Mouse (Mus musculus): ENCODE data around the gene Rinl. TPM values are rescaled to one million over a fixed set of nuclear protein-coding genes. Genes with fewer than 3 reads are reported as not detected.

Gene Rinl
- total RNA-seq, 4 experiments from 2014 or later, result 0.27 to 0.70 (median 0.56) TPM; not detected in 1

DNA sequence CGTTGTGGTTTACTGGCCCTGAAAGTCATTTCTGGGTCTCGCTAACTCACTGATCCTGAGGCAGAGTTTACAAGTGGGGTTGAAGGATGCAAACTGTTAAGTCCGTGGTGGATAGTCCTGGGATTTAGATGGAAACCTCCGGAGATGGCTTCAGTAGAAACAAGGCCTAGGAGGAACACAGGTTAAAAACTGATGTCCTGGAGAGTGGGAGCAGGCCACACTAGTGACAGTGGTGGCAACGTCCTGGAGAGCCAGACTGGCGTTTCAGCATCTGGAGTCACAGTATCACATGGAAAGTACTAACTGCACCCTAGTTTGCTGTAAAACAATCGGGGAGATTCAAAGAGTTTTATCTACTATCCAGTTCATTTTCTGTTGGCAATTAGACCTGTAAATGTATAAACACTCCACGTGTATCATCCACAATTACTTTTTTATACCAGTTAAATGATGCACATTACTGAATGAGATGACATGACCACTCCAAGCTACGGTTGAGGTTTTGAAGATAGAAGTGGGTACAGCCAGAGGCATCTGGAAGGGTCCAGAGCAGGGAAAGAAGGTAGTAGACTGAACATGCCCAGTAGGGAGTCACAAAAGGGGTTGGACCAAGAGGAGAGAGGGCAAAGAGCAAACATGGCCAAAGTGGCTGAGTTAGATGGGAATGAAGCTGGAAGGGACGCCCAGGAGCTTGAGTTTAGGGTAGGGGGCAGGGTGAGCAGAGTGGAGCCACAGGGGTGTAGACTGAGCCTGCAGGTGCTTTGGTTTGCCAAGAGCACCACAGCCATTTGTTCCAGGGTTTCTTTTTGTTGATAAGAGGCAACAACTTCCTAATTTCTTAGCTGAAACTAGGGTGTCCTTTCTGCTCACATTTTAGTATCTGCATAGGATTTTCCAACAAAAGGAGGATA lies 34.5 kb downstream of the Rinl start:
- no peak for DNase-seq (ENCODE audit: low spot score in 2 of 2)

- no peak for DNase-seq (ENCODE audit: low spot score in 2 of 2)
Measured at GRCm38 (mm10) chr7:28823932-28824331, 35.2 kb downstream of the Rinl start.

GRCm38 (mm10) chr7:28824941-28825685 lies 36.3 kb downstream of the Rinl start, which contains the start of gene Ech1:
Ech1 (plus strand) TSS chr7:28825217.
- DNase-seq (ENCODE audit: low spot score in 2 of 2), result peak; percentile 84 to 89

DNA sequence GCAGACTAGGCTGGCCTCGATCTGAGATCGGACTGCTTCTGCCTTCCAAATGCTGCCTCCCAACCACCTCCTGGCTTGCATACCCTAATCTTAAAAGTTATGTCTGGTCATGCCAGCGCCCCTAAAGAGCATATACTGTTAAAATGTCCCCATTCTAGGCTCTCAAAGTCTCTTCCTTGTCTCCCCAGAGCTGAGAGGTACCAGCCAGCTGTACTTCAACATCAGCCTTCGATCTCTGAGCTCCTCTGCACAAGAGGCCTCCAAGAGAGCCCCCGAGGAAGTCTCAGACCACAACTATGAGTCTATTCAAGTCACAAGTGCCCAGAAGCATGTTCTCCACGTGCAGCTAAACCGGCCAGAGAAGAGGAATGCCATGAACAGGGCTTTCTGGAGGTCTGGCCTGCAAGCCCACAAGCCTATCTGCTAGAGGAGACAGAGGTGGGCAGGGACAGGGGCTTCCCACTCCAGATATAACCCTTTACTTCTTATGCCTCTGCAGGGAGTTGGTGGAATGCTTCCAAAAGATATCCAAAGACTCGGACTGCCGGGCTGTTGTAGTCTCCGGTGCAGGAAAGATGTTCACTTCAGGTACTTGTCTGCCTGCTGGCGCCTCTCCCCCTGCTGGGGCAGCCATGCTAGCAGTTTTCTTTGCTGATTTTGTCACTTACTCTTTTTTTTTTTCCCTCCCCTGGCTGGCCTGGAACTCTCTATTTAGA lies 37.1 kb downstream of the Rinl start:
- no peak for DNase-seq (ENCODE audit: low spot score in 2 of 2)

- DNase-seq (ENCODE audit: low spot score in 2 of 2), result no peak
Measured at GRCm38 (mm10) chr7:28826402-28826772, 37.6 kb downstream of the Rinl start.

GRCm38 (mm10) chr7:28827338-28827737 lies 38.6 kb downstream of the Rinl start:
- no peak for DNase-seq (ENCODE audit: low spot score in 2 of 2)

DNA sequence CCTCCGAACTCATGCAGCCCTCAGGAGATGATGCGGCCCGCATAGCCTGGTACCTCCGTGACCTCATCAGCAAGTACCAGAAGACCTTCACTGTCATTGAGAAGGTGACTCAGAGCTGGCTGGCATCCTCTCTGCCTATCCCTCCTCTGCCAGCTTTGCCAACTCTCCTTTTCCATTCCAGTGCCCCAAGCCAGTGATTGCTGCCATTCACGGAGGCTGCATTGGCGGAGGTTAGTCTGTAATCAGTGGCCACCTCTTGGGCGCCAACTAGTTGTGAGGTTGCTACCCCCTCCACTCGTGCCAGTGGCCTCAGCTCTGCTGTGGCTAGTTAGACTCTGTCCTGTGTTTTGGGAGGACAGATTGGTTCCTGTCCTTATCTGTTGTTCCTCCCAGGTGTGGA lies 41.1 kb downstream of the Rinl start:
- no peak for DNase-seq (ENCODE audit: low spot score in 2 of 2)

DNA sequence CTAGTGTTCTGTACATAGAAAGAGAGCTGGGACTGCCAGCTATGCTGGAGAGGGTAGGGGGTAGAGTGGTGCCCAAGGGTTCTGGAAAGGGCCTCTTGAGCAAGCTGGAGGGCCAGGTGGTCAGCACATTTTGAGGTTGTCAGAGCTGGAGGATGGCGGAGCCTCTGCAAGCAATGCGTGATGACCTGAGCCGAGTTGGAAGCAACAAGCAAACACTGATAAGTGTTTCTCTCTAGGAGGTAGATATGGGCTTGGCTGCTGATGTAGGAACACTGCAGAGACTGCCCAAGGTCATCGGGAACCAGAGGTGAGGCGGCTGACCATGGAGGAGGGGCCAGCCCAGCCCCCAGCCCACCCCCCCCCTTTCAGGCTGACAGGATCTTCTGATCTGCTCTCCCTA lies 42.2 kb downstream of the Rinl start:
- DNase-seq (ENCODE audit: low spot score in 2 of 2), result no peak

DNA sequence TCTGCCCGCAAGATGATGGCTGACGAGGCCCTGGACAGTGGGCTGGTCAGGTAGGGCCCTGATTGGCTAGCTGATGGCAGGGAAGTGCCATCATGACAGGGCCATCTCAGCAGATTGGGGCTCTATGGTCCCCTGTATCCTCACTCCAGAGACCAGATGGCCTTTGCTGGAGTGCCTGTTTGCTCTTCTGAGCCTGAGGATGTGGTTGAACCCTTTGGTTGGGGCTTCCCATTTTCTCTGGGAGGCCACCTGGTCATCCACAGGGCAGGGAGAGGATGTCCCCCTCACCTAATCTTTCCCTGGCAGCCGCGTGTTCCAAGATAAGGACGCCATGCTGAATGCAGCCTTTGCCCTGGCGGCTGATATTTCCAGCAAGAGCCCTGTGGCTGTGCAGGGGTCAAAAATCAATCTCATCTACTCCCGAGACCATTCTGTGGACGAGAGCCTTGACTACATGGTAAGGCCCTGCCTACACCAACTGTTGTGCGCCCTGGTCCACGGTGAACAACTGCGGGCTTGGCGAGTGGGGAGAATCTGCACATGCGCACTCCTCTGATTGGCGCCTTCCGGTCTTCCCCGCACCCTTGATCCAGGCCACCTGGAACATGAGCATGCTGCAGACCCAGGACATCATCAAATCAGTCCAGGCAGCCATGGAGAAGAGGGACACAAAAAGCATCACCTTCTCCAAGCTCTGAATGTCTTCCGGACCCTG lies 42.8 kb downstream of the Rinl start:
- DNase-seq (ENCODE audit: low spot score in 2 of 2), result no peak

DNA sequence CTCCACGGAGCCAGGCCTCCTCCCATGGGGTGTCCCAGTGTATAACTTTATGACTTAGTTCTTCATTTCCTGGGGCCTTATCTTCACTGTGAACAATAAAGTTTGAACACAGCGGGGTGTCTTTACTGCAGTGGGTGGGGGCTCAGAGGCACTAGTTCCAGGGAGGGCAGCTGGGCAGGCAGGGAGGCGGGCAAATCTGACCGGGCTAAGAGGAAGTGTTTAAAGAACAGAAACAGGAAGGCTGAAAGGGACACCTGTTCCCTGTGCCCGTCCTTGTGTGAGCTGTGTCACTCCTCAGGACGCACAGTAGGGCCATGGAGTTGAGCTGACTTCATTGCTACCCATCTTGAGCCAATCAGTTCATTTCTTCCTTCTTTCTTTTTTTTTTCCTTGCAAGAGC lies 43.4 kb downstream of the Rinl start:
- DNase-seq (ENCODE audit: low spot score in 2 of 2), result no peak

- DNase-seq (ENCODE audit: low spot score in 2 of 2), result no peak
Measured at GRCm38 (mm10) chr7:28833723-28834347, 45.1 kb downstream of the Rinl start, which contains the start of gene Lgals4. Lgals4 (plus strand) TSS chr7:28833854.

- DNase-seq (ENCODE audit: low spot score in 2 of 2), result no peak
Measured at GRCm38 (mm10) chr7:28836936-28837335, 48.2 kb downstream of the Rinl start.

- DNase-seq (ENCODE audit: low spot score in 2 of 2), result no peak
Measured at GRCm38 (mm10) chr7:28838331-28838730, 49.6 kb downstream of the Rinl start.

DNA sequence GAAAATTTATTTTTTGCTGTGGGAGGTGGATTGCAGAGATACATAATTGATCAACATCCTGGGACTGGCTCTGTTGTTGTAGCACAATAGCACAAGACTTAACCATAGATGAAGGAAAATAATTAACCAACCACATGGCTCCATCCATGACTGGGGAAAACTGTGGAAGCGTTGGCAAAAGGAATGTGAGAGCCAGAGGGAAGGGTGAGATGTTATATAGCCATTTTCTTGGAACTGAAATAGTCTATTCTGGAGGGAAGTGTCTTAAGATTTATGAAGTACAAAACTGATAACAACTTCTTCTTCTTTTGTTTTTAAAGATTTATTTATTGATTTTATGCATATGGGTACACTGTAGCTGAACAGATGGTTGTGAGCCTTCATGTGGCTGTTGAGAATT lies 58.5 kb downstream of the Rinl start:
- no peak for DNase-seq (ENCODE audit: low spot score in 2 of 2)

Other genes with a start within 250 kb of the Rinl start
- gene Sycn, start 248.1 kb upstream of the Rinl start, total RNA-seq (2022), result not detected
- not detected for gene Nccrp1, start 241.7 kb upstream of the Rinl start, total RNA-seq (2022)
- 10 to 100 TPM in 2 of 4 experiments, 1 to 10 TPM in 2; 8.9 to 11.9 (median 10.1) TPM for gene Samd4b, start 190.8 kb upstream of the Rinl start, total RNA-seq (2022)
- gene Pak4, start 190.8 kb upstream of the Rinl start, total RNA-seq (2022), result 1 to 10 TPM; 1.8 to 3.7 (median 2.9) TPM
- gene Acp7, start 157.6 kb upstream of the Rinl start, total RNA-seq (2022), result not detected
- under 1 TPM in 3 of 4 experiments, not detected in 1; 0.12 to 0.68 (median 0.13) TPM for gene Fbxo27, start 96.1 kb upstream of the Rinl start, total RNA-seq (2022)
- 1 to 10 TPM; 4.0 to 7.0 (median 5.6) TPM for gene Fbxo17, start 72.2 kb upstream of the Rinl start, total RNA-seq (2022)
- gene Mrps12, start 47.1 kb upstream of the Rinl start, total RNA-seq (2022), result 10 to 100 TPM; 36.1 to 42.4 (median 40.5) TPM
- 10 to 100 TPM; 12.3 to 13.5 (median 12.6) TPM for gene Sars2, start 47.0 kb upstream of the Rinl start, total RNA-seq (2022)
- not detected for gene Ccer2, start 32.8 kb upstream of the Rinl start, total RNA-seq (2022)
- 100 to 1,000 TPM in 1 of 4 experiments, 10 to 100 TPM in 3; 94.9 to 105 (median 96.4) TPM for gene Sirt2, start 22.2 kb upstream of the Rinl start, total RNA-seq (2022)
- 10 to 100 TPM; 28.5 to 34.2 (median 31.2) TPM for gene Nfkbib, start 21.5 kb upstream of the Rinl start, total RNA-seq (2022)
- 100 to 1,000 TPM; 105 to 116 (median 109) TPM for gene Hnrnpl, start 19.6 kb downstream of the Rinl start, total RNA-seq (2022)
- gene Ech1, start 36.2 kb downstream of the Rinl start, total RNA-seq (2022), result 100 to 1,000 TPM; 222 to 343 (median 237) TPM
- gene Lgals4, start 44.9 kb downstream of the Rinl start, total RNA-seq (2022), result 1 to 10 TPM in 3 of 4 experiments, under 1 TPM in 1; 0.58 to 1.6 (median 1.4) TPM
- not detected for gene Lgals7, start 74.9 kb downstream of the Rinl start, total RNA-seq (2022)
- under 1 TPM in 1 of 4 experiments, not detected in 3; 0.11 TPM for gene Capn12, start 92.5 kb downstream of the Rinl start, total RNA-seq (2022)
- 10 to 100 TPM; 21.3 to 36.9 (median 28.2) TPM for gene Actn4, start 173.4 kb downstream of the Rinl start, total RNA-seq (2022)
- 100 to 1,000 TPM; 130 to 143 (median 134) TPM for gene Eif3k, start 192.9 kb downstream of the Rinl start, total RNA-seq (2022)
- under 1 TPM; 0.22 to 0.82 (median 0.41) TPM for gene Map4k1, start 193.1 kb downstream of the Rinl start, total RNA-seq (2022)

All from gastrocnemius, adult 8-10 months (tissue).